Mouse (Mus musculus) G1E (cell line): ENCODE data around the gene Myo1c.

ENCODE experiments used
- CTCF ChIP-seq: IDR thresholded peaks from 2 replicates; pipeline ENCODE4 v1.5.1; 2012; ENCODE audit warnings: low read depth, low read length, inconsistent platforms, mixed read lengths
- GATA1 ChIP-seq: IDR thresholded peaks from 2 replicates; pipeline ENCODE4 v1.6.1; 2012; ENCODE audit warnings: borderline replicate concordance, low read length, inconsistent platforms, mixed read lengths
- GATA2 ChIP-seq: IDR thresholded peaks from 2 replicates; pipeline ENCODE4 v1.6.1; 2012; ENCODE audit warnings: low read depth, low read length, inconsistent platforms, borderline replicate concordance
- POLR2AphosphoS5 ChIP-seq: IDR thresholded peaks from 2 replicates; pipeline ENCODE4 v1.6.1; 2012; ENCODE audit warnings: low read depth, low read length, inconsistent platforms; ENCODE audit not compliant: insufficient replicate concordance
- TAL1 ChIP-seq: conservative IDR thresholded peaks from 2 replicates; pipeline ENCODE4 v1.6.1; 2012; ENCODE audit warnings: low read depth, low read length, inconsistent platforms, mixed read lengths

GRCm38 (mm10) chr11:75608776-75609175 lies 41.5 kb upstream of the Myo1c start:
- TF ChIP-seq CTCF (no peak), TAL1 (no peak), GATA1 (no peak), POLR2AphosphoS5 (no peak), GATA2 (no peak)
